Mouse (Mus musculus) frontal cortex, postnatal 10 days (tissue): ENCODE measurements around the gene Kcne3.

Source experiments
- DNase-seq, 2 experiments: peaks; one replicate each; pipeline ENCODE4 v3.0.0; 2022; ENCODE audit warnings: low spot score in 2 of 2, mixed read lengths in 1 of 2

The Kcne3 gene

DNA sequence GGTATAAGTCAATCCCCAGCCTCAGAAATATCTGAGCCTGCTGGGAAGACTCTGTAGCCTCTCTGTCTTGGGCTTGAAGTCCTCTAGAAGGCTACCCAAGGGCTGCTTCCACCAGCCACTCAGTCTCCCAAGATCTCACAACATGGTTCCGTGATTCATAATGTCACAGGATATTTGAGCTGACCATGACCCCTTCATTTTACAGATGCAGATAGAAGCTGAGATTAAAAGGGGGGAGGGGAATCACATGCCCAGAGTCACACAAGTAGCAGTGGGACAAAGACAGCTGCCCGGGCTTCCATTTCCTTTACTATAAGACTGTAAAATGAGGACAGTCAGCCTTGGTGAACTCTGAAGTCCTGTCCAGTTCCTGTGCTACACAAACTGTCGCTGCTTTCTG, 5.3 kb downstream of the Kcne3 start:
- DNase-seq, result no peak

DNA sequence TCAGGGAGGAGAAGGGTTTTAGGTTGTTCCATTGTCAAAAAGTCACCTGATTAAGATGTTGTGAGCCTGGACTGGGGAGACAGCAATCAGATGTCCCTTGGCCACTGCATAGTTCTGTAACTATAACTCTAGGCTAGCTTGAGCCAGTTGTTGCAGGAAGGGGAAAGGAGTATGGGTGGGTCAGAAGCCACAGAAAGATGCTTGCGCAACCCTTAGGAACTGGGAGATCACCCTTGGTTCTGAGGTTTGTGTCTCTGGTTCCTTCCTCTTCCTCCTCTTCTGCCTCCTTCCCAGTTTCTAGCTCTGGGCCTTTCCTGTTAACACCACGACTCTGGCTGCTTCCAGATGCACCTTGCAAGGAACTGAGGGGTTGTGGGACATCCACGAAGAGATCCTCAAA, 6.1 kb downstream of the Kcne3 start:
- DNase-seq, result no peak

DNA sequence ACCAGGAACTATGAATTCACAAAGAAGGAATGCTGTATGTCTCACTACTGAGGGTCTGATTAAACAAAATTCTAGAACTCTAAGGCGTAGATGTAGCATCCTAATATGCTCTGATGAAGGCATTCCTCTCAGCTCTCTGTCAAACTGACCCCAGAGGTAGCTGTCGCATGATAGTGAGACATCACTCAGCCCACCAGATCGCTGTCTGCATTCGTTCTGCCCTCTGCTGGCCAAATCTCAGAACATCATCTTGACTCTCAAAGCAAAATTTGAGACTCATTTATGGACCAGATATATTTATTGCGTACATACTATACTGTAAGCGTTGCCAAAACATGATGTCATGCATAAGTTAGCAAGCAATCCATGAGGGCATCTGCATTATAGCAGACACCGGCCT, 11.3 kb downstream of the Kcne3 start:
- peak in 1 of 2 experiments; percentile 37 for DNase-seq

DNA sequence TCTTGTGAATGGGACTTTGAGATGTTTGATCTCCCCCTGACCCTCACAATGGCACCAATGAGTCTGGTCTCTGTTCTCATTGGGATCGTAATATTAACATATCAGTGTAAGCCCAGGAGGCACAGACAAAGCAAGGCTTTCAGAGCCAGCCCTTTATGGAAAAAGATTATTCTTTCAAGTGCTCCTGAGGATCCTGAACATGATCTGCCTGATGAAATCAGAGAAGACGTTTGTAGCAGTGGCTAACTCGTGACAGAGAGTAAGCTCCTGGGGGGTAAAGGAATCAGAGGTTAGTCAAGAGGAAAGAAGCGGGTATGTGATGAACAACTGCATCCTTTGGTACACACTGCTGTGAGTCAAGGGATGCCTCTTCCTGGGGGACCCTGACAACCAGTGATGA, 13.9 kb downstream of the Kcne3 start:
- no peak for DNase-seq

DNA sequence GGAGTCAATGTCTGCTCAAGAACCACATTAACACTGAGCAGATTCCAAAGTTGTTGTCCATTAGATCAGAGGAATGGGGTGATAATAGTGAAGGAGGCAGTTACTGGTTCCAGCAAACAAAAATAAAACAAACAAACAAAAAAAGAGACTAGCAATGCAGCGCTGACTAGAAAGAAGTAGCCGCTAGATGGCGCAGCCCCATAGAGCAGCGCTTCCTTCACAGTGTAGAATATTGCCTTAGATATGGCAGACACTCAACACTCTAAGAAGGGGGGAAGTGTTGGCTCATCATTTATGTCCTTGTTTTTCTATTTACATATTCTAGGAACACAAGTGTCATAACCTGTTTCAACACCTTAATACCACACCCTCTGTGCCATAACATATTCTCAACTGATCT, 14.5 kb downstream of the Kcne3 start:
- DNase-seq, result peak in 1 of 2 experiments; percentile 37

DNA sequence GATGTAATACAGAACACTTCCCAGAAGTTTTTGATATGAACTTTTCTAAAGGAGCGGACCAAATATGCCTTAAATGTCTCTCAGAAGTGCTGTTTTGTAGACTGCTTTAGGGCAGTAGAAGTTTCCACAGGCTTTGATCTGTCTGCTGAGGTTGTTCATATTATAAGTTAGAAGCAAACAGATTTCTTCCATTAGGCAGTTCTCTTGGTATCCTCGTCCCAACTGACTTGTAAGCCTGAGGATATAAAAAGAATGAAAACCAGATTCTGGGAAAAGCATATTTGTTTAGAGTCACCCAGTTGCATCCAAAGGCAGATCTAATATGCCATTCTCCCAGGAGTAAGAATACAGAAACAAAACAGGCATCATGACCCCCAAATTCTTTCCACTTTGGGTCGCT, 24.9 kb downstream of the Kcne3 start:
- DNase-seq, result no peak

DNA sequence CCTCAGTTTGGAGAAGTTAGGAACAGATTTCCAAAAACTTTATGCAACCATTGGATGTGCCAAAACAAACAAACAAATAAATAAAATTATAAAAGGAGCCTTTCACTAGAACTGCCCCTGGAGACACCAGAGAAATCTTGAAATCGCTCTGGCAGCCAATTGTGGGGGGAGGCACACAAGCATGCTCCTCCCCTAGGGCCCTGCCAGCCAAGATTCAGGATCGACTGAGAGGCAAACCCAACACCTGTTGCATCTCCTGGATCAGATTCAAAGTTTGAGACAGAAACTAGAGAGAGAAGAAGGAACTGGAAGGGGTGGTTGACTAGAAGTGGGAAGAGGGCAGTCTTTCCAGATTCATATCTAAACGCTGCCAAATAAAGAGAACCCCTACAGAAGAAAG, 27.3 kb downstream of the Kcne3 start:
- no peak for DNase-seq

DNA sequence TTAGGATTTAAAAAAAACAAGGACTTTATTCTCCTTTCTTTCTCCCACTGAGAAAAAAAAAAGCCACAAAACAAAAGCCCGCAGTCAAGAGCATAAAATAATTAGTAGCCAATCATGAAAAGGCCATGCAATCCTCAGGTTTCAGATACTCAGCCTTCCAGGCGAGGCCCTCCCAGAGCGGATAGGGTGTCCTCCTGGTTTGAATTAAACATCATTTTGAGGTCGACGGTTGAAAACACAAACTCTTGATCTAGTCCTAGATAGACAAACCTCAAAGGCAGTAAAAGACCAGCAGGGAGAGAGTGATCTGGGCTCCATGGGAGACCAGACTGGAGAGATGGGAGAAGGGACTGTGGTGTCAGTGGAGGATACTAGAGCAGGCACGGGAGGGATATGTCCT, 28.6 kb downstream of the Kcne3 start:
- DNase-seq, result no peak

DNA sequence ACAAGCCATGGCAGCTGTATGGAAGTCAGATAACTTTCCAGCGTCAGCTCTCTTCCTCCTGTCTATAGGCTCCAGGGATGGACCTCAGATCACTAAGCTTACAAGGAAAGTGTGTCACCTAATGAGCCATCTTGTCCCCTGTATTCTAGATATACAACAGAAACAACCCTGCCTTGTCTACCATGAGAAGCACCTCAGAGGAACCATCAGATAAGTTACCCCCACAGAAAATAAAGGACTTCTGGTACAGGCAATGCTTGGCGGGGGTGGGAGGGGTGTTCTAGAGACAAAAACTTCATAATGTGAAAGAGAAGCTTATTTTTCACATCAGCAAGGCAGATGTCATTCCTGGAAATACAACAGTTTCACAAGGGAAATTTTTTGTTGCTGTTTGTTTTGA, 29.8 kb downstream of the Kcne3 start:
- no peak for DNase-seq

DNA sequence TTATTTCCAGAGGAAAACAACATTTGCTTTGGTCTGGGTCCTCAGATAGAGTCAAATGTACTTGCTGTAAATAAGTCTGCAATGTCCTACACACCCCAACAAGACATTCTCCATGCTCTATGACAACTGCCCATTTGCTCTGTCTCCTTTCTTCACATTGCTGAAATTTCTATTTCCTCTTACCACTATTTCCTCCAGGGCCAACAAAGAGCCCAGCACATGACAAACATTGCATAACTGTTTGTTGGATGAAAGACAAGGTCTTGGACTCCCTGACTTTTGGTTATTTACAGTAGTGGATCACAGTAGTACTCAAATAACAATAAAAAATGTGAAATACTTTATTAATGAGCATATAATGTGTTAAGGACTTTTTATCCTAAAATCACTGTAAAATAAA, 31.6 kb downstream of the Kcne3 start:
- DNase-seq, result no peak

DNA sequence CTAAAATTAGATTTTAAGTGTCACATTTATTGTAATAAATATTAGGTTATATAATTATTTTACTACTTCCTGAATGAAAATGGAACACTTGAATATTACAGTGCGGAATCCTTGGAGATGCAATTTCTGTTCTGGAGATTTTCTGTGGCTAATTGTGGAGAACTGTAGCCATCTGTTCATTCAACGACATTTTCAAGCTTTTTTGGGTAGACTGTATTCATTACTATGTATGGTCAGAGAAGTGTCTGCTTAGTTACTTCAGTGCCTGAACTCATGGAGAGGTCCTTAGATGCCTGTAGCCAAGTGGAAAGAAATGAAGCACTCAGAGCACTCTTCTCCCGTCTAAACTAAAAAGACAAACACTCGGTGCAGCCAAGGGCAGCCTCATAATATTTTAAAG, 38.0 kb downstream of the Kcne3 start:
- DNase-seq, result no peak

DNA sequence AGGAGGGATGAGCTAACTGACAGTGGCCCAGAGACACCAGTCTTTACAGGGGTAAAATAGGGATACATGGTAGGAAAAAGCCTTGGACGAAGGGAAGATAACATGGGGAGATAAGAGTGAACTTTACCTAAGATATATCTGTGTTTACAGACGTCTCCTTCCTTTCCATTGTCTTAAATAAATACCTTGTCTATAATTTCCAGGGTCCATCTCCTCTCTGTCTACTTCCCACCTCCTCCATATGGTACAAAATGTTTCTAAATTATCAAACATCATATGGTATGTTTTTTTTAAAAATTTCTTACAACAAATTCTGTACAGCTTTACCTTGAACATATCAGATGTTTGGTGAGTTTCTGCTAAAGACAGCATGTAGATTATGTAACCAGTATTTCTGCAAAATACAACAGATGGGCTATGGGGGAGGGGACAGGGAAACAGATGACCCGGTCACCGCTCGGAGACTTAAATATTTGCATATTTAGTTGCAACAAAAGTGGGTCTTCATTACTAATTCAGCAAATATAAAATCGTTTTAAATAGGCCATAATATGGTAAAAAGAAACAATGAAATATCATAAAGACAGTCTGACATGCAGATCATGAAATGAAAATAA, 38.9 kb downstream of the Kcne3 start:
- no peak for DNase-seq

DNA sequence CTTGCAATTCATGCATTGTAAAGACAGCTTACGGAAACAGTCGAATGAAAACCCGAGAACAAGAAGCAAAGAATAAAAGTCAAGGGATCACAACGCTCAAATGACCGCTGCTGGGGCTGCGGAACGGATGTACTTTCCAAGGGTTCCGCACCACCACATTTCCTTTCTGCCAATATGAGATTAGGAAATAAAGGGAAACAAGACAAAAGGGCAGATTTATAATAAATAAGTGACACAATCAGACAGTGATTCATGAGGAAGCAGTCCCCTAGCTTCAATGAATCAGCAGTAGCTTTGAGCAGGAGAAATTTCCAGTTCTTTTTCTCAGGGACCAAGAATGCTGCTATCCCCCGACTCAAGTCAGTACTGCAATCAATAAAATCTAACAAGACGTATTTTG, 39.7 kb downstream of the Kcne3 start:
- no peak for DNase-seq

DNA sequence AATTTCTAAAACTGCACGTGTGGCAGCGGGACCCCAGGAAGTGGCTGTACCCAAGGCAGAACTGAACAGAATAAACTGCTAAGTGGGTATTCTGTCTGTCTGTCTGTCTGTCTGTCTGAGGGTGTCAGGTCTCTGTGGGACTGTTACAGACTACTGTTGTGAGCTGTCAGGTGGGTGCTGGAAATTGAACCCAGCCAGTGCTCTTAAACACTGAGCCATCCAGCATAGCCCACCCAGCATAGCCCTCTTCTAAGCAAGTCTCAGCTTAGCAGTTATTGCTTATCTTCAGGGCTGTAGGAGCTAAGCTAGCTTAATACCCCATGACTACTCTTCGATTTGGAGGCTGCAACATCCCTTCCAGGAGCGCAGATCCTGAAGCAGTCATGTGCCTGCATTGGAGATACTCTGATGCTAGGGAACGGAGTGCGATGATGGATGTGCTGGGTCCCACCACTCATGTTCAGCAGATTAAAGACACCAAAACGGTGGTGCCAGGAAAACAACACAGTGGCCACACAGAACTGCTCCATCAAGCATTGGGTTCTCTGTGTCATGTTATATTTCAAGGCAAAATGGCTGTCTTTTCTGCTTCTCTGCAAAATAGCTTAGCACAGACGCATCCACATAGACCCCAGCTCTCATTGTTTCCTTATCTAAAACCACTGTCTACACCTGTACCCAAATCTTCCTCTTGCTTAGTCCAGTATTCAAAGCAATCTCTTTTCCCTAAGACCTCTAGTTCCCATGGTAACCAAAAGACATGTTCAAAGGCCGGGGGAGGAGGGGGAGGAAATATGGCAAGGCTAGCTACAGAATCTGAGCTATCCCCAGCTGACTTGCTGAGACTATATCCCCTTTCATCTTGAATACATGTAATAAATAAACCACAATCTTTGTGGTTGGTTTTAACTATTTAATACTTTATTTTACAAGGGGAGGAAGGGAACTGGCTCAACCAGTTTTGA, 40.6 kb downstream of the Kcne3 start:
- no peak for DNase-seq

DNA sequence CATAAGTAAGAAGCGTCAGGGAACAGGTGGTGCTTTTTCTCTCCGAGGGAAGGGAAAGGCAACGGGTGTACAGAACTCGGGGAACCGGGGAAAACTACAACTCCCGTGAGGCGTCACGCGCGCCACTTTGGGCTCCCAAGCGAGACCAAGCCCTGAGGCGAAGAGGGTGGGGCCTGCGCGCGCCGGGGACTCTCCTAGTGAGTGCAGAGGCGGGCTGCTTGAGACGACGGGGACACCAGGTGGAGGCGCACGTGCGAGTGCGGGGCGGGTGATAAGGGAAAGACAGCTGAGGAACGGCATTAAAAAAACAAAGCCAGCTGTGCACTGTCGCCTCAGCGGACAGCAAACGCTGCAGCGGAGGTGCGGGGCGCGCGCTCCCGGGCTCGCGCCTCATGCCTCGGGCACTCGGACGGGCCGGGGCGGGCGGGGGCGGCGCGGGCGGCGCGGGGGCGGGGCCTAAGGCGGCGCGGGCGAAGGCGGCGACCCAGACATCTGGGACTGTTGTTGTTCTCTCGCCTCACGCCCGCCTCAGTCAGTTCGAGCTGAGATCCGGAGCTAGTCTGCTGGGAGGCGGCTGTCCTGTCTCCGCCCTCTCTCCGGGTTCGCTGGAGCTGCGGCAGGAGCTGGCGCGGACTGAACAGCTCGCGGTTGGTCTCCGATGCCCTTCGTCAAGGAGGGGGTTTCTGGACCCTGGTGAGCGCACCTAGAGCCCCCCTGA, 51.0 kb downstream of the Kcne3 start, which contains the start of gene Pgm2l1:
Gene Pgm2l1 (plus strand): TSS at position 237 of the 718 bp plus-strand sequence.
- DNase-seq, result peak; percentile 95

DNA sequence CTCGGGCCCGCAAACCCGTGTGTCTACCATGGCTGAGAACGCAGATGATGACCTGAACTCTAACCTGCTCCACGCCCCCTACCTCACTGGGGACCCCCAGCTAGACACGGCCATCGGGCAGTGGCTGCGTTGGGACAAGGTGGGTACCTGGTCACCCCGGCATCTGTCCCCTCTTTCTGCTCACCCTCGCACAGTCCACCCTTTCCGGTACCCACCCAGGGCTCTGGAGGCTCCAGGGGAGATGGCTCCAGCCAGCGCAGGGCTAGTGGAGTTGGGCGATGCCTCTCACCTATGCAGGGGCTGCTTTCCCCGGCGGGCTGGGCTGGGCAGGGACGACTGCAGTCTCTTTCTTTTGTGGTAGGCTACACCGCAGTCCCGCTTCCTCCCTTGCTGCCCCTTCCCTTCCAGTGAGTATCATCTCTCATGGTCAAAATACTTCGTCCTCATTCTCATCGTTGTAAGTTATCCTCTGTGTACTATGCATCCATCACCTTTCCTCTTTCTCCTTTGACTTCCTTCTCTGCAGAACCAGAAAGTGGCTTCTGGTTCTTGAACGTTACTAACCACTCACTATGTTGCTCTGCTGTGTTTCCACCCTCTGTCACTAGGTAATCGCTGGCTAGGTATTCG, 51.7 kb downstream of the Kcne3 start:
- DNase-seq, result no peak

DNA sequence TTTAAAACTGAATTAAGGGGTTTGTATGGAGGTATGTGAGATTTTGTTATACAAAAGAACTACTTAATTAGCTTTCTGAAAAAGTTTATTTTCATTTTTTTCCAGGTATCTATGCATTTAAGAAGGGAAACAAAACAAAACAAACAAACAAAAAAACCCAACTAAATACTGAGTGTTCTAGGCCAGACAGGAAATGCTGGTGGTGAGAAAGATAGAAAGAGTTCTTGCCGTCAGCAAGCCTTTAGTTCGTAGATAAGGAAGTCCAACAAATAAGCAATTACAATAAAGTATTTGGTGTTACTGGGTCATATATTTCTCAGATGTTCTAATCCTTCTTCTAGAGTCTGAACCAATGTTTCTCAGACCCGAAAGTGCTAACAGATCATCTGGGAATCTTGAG, 52.7 kb downstream of the Kcne3 start:
- no peak for DNase-seq

DNA sequence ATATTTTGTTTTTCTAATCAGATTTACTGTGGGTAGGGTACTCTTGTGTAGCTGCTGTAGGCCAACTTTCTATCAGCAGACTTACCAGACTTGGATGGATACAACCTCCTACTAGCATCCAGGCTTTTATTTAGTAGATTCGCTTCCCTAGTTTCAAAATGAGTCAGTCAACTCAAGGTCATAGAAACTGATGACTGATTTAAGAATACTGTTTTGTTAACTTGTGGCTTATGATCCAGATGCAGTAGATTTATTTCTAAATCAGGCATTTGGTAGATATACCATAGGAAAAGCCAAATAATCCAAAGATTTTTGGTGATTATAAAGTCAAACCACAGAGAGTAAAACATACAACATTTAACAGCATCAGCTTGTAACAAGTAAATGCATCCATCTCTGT, 54.3 kb downstream of the Kcne3 start:
- DNase-seq, result no peak

DNA sequence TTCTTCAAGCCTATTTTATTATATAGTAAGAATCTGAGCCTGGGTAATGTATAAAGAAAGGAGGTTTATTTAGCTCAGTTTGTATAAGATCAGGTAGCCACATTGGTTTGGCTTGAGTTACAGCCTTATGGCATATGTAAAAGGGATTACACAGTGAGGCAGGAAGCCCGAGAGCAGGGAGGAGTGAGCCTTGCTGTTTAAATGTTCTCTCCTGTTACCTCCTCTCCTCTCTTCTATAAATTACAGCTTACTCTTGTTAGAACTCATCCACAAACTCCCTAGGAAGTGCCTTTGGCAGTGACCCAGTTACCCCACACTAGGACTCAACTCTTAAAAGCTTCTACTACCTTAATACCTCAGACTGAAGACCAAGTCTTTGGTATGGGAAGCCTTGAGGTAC, 55.4 kb downstream of the Kcne3 start:
- no peak for DNase-seq

DNA sequence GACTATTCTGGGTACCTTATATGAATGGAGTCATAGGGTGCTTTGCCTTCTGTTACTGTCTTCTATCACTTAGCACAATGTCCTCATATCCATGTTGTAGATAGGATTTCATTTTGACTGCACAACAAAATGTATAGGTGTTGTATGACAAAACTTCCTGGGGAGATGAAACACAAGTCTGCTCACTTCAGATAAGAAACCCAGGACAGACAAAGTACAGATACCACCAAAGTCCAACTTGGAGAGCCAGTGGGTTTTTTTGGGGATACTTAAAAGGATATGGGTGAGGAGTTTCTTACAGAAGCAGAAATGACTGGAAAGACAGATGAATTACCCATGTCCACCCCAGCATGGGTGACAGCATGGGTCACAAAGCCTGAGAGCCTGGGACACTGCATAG, 57.4 kb downstream of the Kcne3 start:
- no peak for DNase-seq
